Mouse (Mus musculus) embryonic facial prominence, embryonic 15.5 days (tissue): ENCODE measurements around the gene Taar7a. TPM values are rescaled to one million over a fixed set of nuclear protein-coding genes. Genes with fewer than 3 reads are reported as not detected.

ENCODE experiments used
- ATAC-seq: fragments of 200-750 bp; cut with Nextera tagmentation; 2 replicates; pipeline ENCODE4 v1.8.0; 2017; ENCODE audit warnings: low read depth, moderate TSS enrichment; ENCODE audit not compliant: insufficient number of reproducible peaks, low FRiP score, low TSS enrichment
- H3K27ac ChIP-seq: fragments of 300-500 bp; sonication (generic); replicated peaks from 2 replicates; pipeline ENCODE4 v1.5.1; 2015; ENCODE audit warnings: mild to moderate bottlenecking, inconsistent platforms
- H3K27me3 ChIP-seq: fragments of 300-500 bp; sonication (generic); 2 replicates; pipeline ENCODE4 v1.6.1; 2015; ENCODE audit warnings: inconsistent platforms
- H3K36me3 ChIP-seq: fragments of 300-500 bp; sonication (generic); 2 replicates; pipeline ENCODE4 v1.6.1; 2015; ENCODE audit warnings: mild to moderate bottlenecking, inconsistent platforms
- H3K4me1 ChIP-seq: fragments of 300-500 bp; sonication (generic); 2 replicates; pipeline ENCODE4 v1.6.1; 2015; ENCODE audit warnings: inconsistent platforms
- H3K4me2 ChIP-seq: fragments of 300-500 bp; sonication (generic); replicated peaks from 2 replicates; pipeline ENCODE4 v1.6.1; 2015; ENCODE audit warnings: mild to moderate bottlenecking, inconsistent platforms
- H3K4me3 ChIP-seq: fragments of 300-500 bp; sonication (generic); replicated peaks from 2 replicates; pipeline ENCODE4 v1.5.1; 2015; ENCODE audit warnings: mild to moderate bottlenecking, inconsistent platforms
- H3K9ac ChIP-seq: fragments of 300-500 bp; sonication (generic); 2 replicates; pipeline ENCODE4 v1.6.1; 2015; ENCODE audit warnings: inconsistent platforms
- H3K9me3 ChIP-seq: fragments of 300-500 bp; sonication (generic); replicated peaks from 2 replicates; pipeline ENCODE4 v1.6.1; 2016; ENCODE audit warnings: inconsistent platforms
- WGBS: fragments of 180-500 bp; shearing (Covaris S2); methylation state at CpG from one replicate; pipeline ENCODE4 v1.1.7; 2015; 5-methylcytosine and 5-hydroxymethylcytosine counted together
- polyA plus RNA-seq: library from polyadenylated mRNA; unstranded; fragments of >200 nt; fragmentation: Nextera tagmentation; extraction: Ambion mirVana; gene quantifications from 2 replicates; pipeline ENCODE4 v1.2.1, GENCODE M21; 2015

The Taar7a gene
- not detected in 2 replicates for polyA plus RNA-seq

GRCm38 (mm10) chr10:23993381-23993780 lies at the start of gene Taar7a:
Gene Taar7a, minus strand, starts transcription at chr10:23993481.
- no peaks in the 10 kb centered on the region for H3K9me3 ChIP-seq
- H3K4me2 ChIP-seq: no peak within 1 kb of the TSS
- no peaks in the 10 kb centered on the region for H3K4me1 ChIP-seq
- H3K27me3 ChIP-seq: no peaks in the 10 kb centered on the region
- H3K27ac ChIP-seq: no peak within 1 kb of the TSS
- no peak within 1 kb of the TSS for H3K4me3 ChIP-seq
- WGBS: 81% methylated on average over 3 of the region's 3 CpGs
- no peak for ATAC-seq
- no peaks in the 10 kb centered on the region for H3K36me3 ChIP-seq
- H3K9ac ChIP-seq: no peak within 1 kb of the TSS

GRCm38 (mm10) chr10:24040120-24040869 lies 47.0 kb upstream of the Taar7a start:
- no peaks in the 10 kb centered on the region for H3K27me3 ChIP-seq
- no peak overlapping the region for H3K4me3 ChIP-seq
- H3K36me3 ChIP-seq: no peaks in the 10 kb centered on the region
- H3K9ac ChIP-seq: no peak overlapping the region
- WGBS: 60% methylated on average over 2 of the region's 2 CpGs
- no peaks in the 10 kb centered on the region for H3K4me1 ChIP-seq
- H3K4me2 ChIP-seq: no peak overlapping the region
- no peaks in the 10 kb centered on the region for H3K9me3 ChIP-seq
- ATAC-seq: no peak
- no peak overlapping the region for H3K27ac ChIP-seq

- H3K4me3 ChIP-seq: no peak within 1 kb of the TSS
- H3K9me3 ChIP-seq: no peaks in the 10 kb centered on the region
- H3K36me3 ChIP-seq: no peaks in the 10 kb centered on the region
- 82% methylated on average over 2 of the region's 2 CpGs for WGBS
- H3K27me3 ChIP-seq: no peaks in the 10 kb centered on the region
- no peak within 1 kb of the TSS for H3K9ac ChIP-seq
- H3K4me1 ChIP-seq: no peaks in the 10 kb centered on the region
- no peak for ATAC-seq
- no peak within 1 kb of the TSS for H3K4me2 ChIP-seq
- no peak within 1 kb of the TSS for H3K27ac ChIP-seq
Measured at GRCm38 (mm10) chr10:24037314-24037713, 44.0 kb upstream of the Taar7a start, which contains the start of gene Taar7e. Gene Taar7e, plus strand, starts transcription at chr10:24037614.

- no peak overlapping the region for H3K4me3 ChIP-seq
- H3K27ac ChIP-seq: no peak overlapping the region
- no peak for ATAC-seq
- H3K36me3 ChIP-seq: no peaks in the 10 kb centered on the region
- no peaks in the 10 kb centered on the region for H3K9me3 ChIP-seq
- H3K4me1 ChIP-seq: no peaks in the 10 kb centered on the region
- no peaks in the 10 kb centered on the region for H3K27me3 ChIP-seq
- no peak overlapping the region for H3K4me2 ChIP-seq
- H3K9ac ChIP-seq: no peak overlapping the region
Measured at GRCm38 (mm10) chr10:24031347-24031746, 38.1 kb upstream of the Taar7a start.

- no peak within 1 kb of the TSS for H3K9ac ChIP-seq
- H3K36me3 ChIP-seq: no peaks in the 10 kb centered on the region
- H3K4me2 ChIP-seq: no peak within 1 kb of the TSS
- H3K27me3 ChIP-seq: no peaks in the 10 kb centered on the region
- H3K9me3 ChIP-seq: no peaks in the 10 kb centered on the region
- H3K4me3 ChIP-seq: no peak within 1 kb of the TSS
- no peaks in the 10 kb centered on the region for H3K4me1 ChIP-seq
- no peak within 1 kb of the TSS for H3K27ac ChIP-seq
- no peak for ATAC-seq
Measured at GRCm38 (mm10) chr10:24026922-24027321, 33.6 kb upstream of the Taar7a start, which contains the start of gene Taar7d. Gene Taar7d, plus strand, starts transcription at chr10:24027222.

- Histone ChIP-seq H3K36me3 (no peaks in the 10 kb centered on the region), H3K4me3 (no peak overlapping the region), H3K4me2 (no peak overlapping the region), H3K4me1 (no peaks in the 10 kb centered on the region), H3K27ac (no peak overlapping the region), H3K9me3 (no peaks in the 10 kb centered on the region), H3K9ac (no peak overlapping the region), H3K27me3 (no peaks in the 10 kb centered on the region)
- ATAC-seq: no peak
- WGBS: 88% methylated on average over 1 of the region's 1 CpGs
Measured at GRCm38 (mm10) chr10:24008143-24008542, 14.9 kb upstream of the Taar7a start.

GRCm38 (mm10) chr10:24007034-24007433 lies 13.8 kb upstream of the Taar7a start:
- no peaks in the 10 kb centered on the region for H3K9me3 ChIP-seq

GRCm38 (mm10) chr10:24006442-24006841 lies 13.2 kb upstream of the Taar7a start:
- no peaks in the 10 kb centered on the region for H3K27me3 ChIP-seq
- H3K9me3 ChIP-seq: no peaks in the 10 kb centered on the region
- H3K27ac ChIP-seq: no peak overlapping the region
- no peak overlapping the region for H3K4me3 ChIP-seq
- no peaks in the 10 kb centered on the region for H3K4me1 ChIP-seq
- no peak overlapping the region for H3K4me2 ChIP-seq
- H3K36me3 ChIP-seq: no peaks in the 10 kb centered on the region
- WGBS: 59% methylated on average over 1 of the region's 1 CpGs
- ATAC-seq: no peak
- H3K9ac ChIP-seq: no peak overlapping the region

More at GRCm38 (mm10) chr10:24007034-24007433, 13.8 kb upstream of the Taar7a start:
- no peak overlapping the region for H3K4me2 ChIP-seq
- no peak overlapping the region for H3K9ac ChIP-seq
- H3K4me1 ChIP-seq: no peaks in the 10 kb centered on the region
- no peak overlapping the region for H3K27ac ChIP-seq
- no peaks in the 10 kb centered on the region for H3K27me3 ChIP-seq
- ATAC-seq: no peak
- H3K36me3 ChIP-seq: no peaks in the 10 kb centered on the region
- WGBS: 54% methylated on average over 2 of the region's 2 CpGs
- H3K4me3 ChIP-seq: no peak overlapping the region

GRCm38 (mm10) chr10:23999639-24000038 lies 6.4 kb upstream of the Taar7a start, which contains the start of gene Taar7b:
Gene Taar7b, plus strand, starts transcription at chr10:23999939.
- Histone ChIP-seq H3K4me2 (no peak within 1 kb of the TSS), H3K9me3 (no peaks in the 10 kb centered on the region), H3K27ac (no peak within 1 kb of the TSS), H3K27me3 (no peaks in the 10 kb centered on the region), H3K4me3 (no peak within 1 kb of the TSS), H3K36me3 (no peaks in the 10 kb centered on the region), H3K9ac (no peak within 1 kb of the TSS), H3K4me1 (no peaks in the 10 kb centered on the region)
- ATAC-seq: no peak
- WGBS: 80% methylated on average over 1 of the region's 1 CpGs

GRCm38 (mm10) chr10:23986419-23986818 lies 6.9 kb downstream of the Taar7a start:
- ATAC-seq: no peak
- Histone ChIP-seq H3K4me1 (no peaks in the 10 kb centered on the region), H3K9me3 (no peaks in the 10 kb centered on the region), H3K27ac (no peak overlapping the region), H3K27me3 (no peaks in the 10 kb centered on the region), H3K4me2 (no peak overlapping the region), H3K4me3 (no peak overlapping the region), H3K9ac (no peak overlapping the region), H3K36me3 (no peaks in the 10 kb centered on the region)
- WGBS: 77% methylated on average over 5 of the region's 5 CpGs

GRCm38 (mm10) chr10:23985546-23985945 lies 7.7 kb downstream of the Taar7a start, which contains the start of gene Taar6:
Gene Taar6, minus strand, starts transcription at chr10:23985646.
- no peaks in the 10 kb centered on the region for H3K9me3 ChIP-seq
- no peak for ATAC-seq
- no peak within 1 kb of the TSS for H3K27ac ChIP-seq
- H3K27me3 ChIP-seq: no peaks in the 10 kb centered on the region
- no peaks in the 10 kb centered on the region for H3K36me3 ChIP-seq
- no peak within 1 kb of the TSS for H3K4me2 ChIP-seq
- no peak within 1 kb of the TSS for H3K4me3 ChIP-seq
- no peaks in the 10 kb centered on the region for H3K4me1 ChIP-seq
- WGBS: 76% methylated on average over 8 of the region's 8 CpGs
- no peak within 1 kb of the TSS for H3K9ac ChIP-seq
